Mouse (Mus musculus) kidney, adult 2 months (tissue): ENCODE data around the gene Hmgxb4. TPM values are rescaled to one million over a fixed set of nuclear protein-coding genes. Genes with fewer than 3 reads are reported as not detected.
A peak's percentile ranks its signal among the peaks of the same experiment; 100 is the strongest.

Experiments
- DNase-seq: peaks from one replicate; pipeline ENCODE4 v3.0.0; 2021
- H3K27ac ChIP-seq: fragments of 200-500 bp; 2 replicates; pipeline ENCODE4 v1.5.1; 2012; ENCODE audit warnings: low read depth, low read length, control low read depth, inconsistent platforms; ENCODE audit not compliant: insufficient read depth
- H3K27me3 ChIP-seq: fragments of 200-500 bp; replicated peaks from 2 replicates; pipeline ENCODE4 v1.6.1; 2012; ENCODE audit warnings: mild to moderate bottlenecking, moderate library complexity, low read length, inconsistent platforms; ENCODE audit not compliant: control insufficient read depth, insufficient read depth
- H3K36me3 ChIP-seq: fragments of 200-500 bp; 2 replicates; pipeline ENCODE4 v1.6.1; 2012; ENCODE audit warnings: mild to moderate bottlenecking, moderate library complexity, low read length, inconsistent platforms; ENCODE audit not compliant: control insufficient read depth, insufficient read depth
- H3K4me1 ChIP-seq: fragments of 200-500 bp; 2 replicates; pipeline ENCODE4 v1.6.1; 2011; ENCODE audit warnings: low read length; ENCODE audit not compliant: control insufficient read depth, insufficient read depth
- H3K4me3 ChIP-seq: fragments of 200-500 bp; 2 replicates; pipeline ENCODE4 v1.5.1; 2011; ENCODE audit warnings: mild to moderate bottlenecking, low read depth, low read length, control low read depth; ENCODE audit not compliant: insufficient read depth
- CTCF ChIP-seq: fragments of 200-500 bp; conservative IDR thresholded peaks from 2 replicates; pipeline ENCODE4 v1.5.1; 2011; ENCODE audit warnings: low read depth, mild to moderate bottlenecking, control low read depth, low read length, moderate library complexity, mixed read lengths; ENCODE audit not compliant: insufficient read depth, insufficient read length
- POLR2A ChIP-seq: fragments of 200-500 bp; IDR thresholded peaks from one replicate; pipeline ENCODE4 v1.6.1; 2011; ENCODE audit warnings: low read depth, low read length, control low read depth
- WGBS: fragments of 180-500 bp; shearing (Covaris S2); methylation state at CpG from one replicate; pipeline ENCODE4 v1.1.7; 2018; 5-methylcytosine and 5-hydroxymethylcytosine counted together
- polyA plus RNA-seq: library from polyadenylated mRNA; depleted of rRNA; stranded (reverse); fragments of >200 nt; gene quantifications from 2 replicates; pipeline ENCODE4 v1.2.3, GENCODE M21; 2012

Gene Hmgxb4
- polyA plus RNA-seq, 1 experiment: 13.3 TPM

GRCm38 (mm10) chr8:75018274-75018972, 25.3 kb downstream of the Hmgxb4 start:
- no peak for TF ChIP-seq POLR2A
- TF ChIP-seq CTCF: no peak
- H3K27ac ChIP-seq: peak overlapping the region; percentile 82
- H3K36me3 ChIP-seq: peaks cover 7% of the 10 kb centered on the region; the same call in 1 of the 2 replicates
- no peaks in the 10 kb centered on the region for H3K27me3 ChIP-seq
- DNase-seq: peak; percentile 65
- no peak overlapping the region for H3K4me3 ChIP-seq
- H3K4me1 ChIP-seq: peaks cover 17% of the 10 kb centered on the region; the same call in 1 of the 2 replicates
- WGBS: 27% methylated on average over 5 of the region's 5 CpGs

- no peak overlapping the region for H3K4me3 ChIP-seq
- DNase-seq: no peak
- H3K27me3 ChIP-seq: no peaks in the 10 kb centered on the region
- TF ChIP-seq CTCF (peak; percentile 39), POLR2A (no peak)
- H3K27ac ChIP-seq: no peak overlapping the region
- H3K36me3 ChIP-seq: peaks cover 11% of the 10 kb centered on the region
- peaks cover 6% of the 10 kb centered on the region; the same call in 1 of the 2 replicates for H3K4me1 ChIP-seq
- 94% methylated on average over 3 of the region's 3 CpGs for WGBS
Measured at GRCm38 (mm10) chr8:75023660-75024316, 30.6 kb downstream of the Hmgxb4 start.

GRCm38 (mm10) chr8:75025809-75026208, 32.7 kb downstream of the Hmgxb4 start:
- DNase-seq: no peak
- H3K4me1 ChIP-seq: no peaks in the 10 kb centered on the region
- H3K27me3 ChIP-seq: no peaks in the 10 kb centered on the region
- peaks cover 11% of the 10 kb centered on the region for H3K36me3 ChIP-seq
- no peak overlapping the region for H3K27ac ChIP-seq
- H3K4me3 ChIP-seq: no peak overlapping the region
- 95% methylated on average over 4 of the region's 4 CpGs for WGBS
- no peak for TF ChIP-seq POLR2A

- TF ChIP-seq CTCF: no peak
- TF ChIP-seq POLR2A: no peak
- 86% methylated on average over 3 of the region's 3 CpGs for WGBS
- Histone ChIP-seq H3K36me3 (peaks cover 2% of the 10 kb centered on the region; the same call in 1 of the 2 replicates), H3K27me3 (no peaks in the 10 kb centered on the region), H3K4me1 (peaks cover 11% of the 10 kb centered on the region; the same call in 1 of the 2 replicates), H3K4me3 (no peak overlapping the region), H3K27ac (no peak overlapping the region)
- no peak for DNase-seq
Measured at GRCm38 (mm10) chr8:75030453-75031024, 37.4 kb downstream of the Hmgxb4 start.

GRCm38 (mm10) chr8:75032961-75033360, 39.8 kb downstream of the Hmgxb4 start:
- DNase-seq: no peak
- H3K27ac ChIP-seq: peak overlapping the region; percentile 29; the same call in 1 of the 2 replicates
- TF ChIP-seq CTCF (no peak), POLR2A (no peak)
- H3K4me3 ChIP-seq: peak overlapping the region; percentile 36; the same call in 1 of the 2 replicates
- H3K27me3 ChIP-seq: no peaks in the 10 kb centered on the region
- peaks cover 16% of the 10 kb centered on the region for H3K4me1 ChIP-seq
- 66% methylated on average over 5 of the region's 5 CpGs for WGBS
- H3K36me3 ChIP-seq: no peaks in the 10 kb centered on the region

- peak; percentile 99 for DNase-seq
- Histone ChIP-seq H3K27me3 (no peaks in the 10 kb centered on the region), H3K36me3 (no peaks in the 10 kb centered on the region), H3K4me3 (peak within 1 kb of the TSS; percentile 69), H3K27ac (peak within 1 kb of the TSS; percentile 79), H3K4me1 (peaks cover 23% of the 10 kb centered on the region)
- under 1% methylated on average over 62 of the region's 62 CpGs for WGBS
- peak; percentile 17 for TF ChIP-seq POLR2A
- TF ChIP-seq CTCF: no peak
Measured at GRCm38 (mm10) chr8:75033511-75034243, 40.5 kb downstream of the Hmgxb4 start, which contains the start of gene Tom1. Tom1 (plus strand) TSS chr8:75033705.
